Mouse (Mus musculus) liver, postnatal 0 days (tissue): ENCODE measurements around the gene Ttn. TPM values are rescaled to one million over a fixed set of nuclear protein-coding genes. Genes with fewer than 3 reads are reported as not detected.
A peak's percentile ranks its signal among the peaks of the same experiment; 100 is the strongest.

Experiments
- ATAC-seq: fragments of 200-750 bp; cut with Nextera tagmentation; 2 replicates; pipeline ENCODE4 v1.8.0; 2017; ENCODE audit warnings: mild to moderate bottlenecking, moderate library complexity
- DNase-seq: peaks from one replicate; pipeline ENCODE4 v3.0.0-alpha.2; 2016
- H3K27ac ChIP-seq: fragments of 300-500 bp; sonication (generic); 2 replicates; pipeline ENCODE4 v1.5.1; 2014; ENCODE audit warnings: antibody characterized with exemption, moderate library complexity, mild to moderate bottlenecking, low read depth
- H3K27me3 ChIP-seq: fragments of 300-500 bp; sonication (generic); 2 replicates; pipeline ENCODE4 v1.6.1; 2014; ENCODE audit warnings: low read length, control low read depth, mixed read lengths; ENCODE audit not compliant: insufficient read depth
- H3K36me3 ChIP-seq: fragments of 300-500 bp; sonication (generic); replicated peaks from 2 replicates; pipeline ENCODE4 v1.6.1; 2014; ENCODE audit warnings: mild to moderate bottlenecking, control low read depth, low read length, moderate library complexity, mixed read lengths; ENCODE audit not compliant: insufficient read depth
- H3K4me1 ChIP-seq: fragments of 300-500 bp; sonication (generic); 2 replicates; pipeline ENCODE4 v1.6.1; 2014; ENCODE audit warnings: antibody characterized with exemption, mild to moderate bottlenecking, control low read depth; ENCODE audit not compliant: insufficient read depth
- H3K4me2 ChIP-seq: fragments of 300-500 bp; sonication (generic); 2 replicates; pipeline ENCODE4 v1.6.1; 2014; ENCODE audit warnings: low read depth, mild to moderate bottlenecking, low read length, moderate library complexity, mixed read lengths
- H3K4me3 ChIP-seq: fragments of 300-500 bp; sonication (generic); 2 replicates; pipeline ENCODE4 v1.5.1; 2014; ENCODE audit warnings: low read depth, low read length
- H3K9ac ChIP-seq: fragments of 300-500 bp; sonication (generic); replicated peaks from 2 replicates; pipeline ENCODE4 v1.6.1; 2014; ENCODE audit warnings: mild to moderate bottlenecking, moderate library complexity
- H3K9me3 ChIP-seq: fragments of 300-500 bp; sonication (generic); 2 replicates; pipeline ENCODE4 v1.6.1; 2016; ENCODE audit warnings: mild to moderate bottlenecking, control low read depth, low read length, mixed read lengths
- CTCF ChIP-seq: sonication (generic); IDR thresholded peaks from 2 replicates; pipeline ENCODE4 v1.5.1; 2016; ENCODE audit warnings: antibody characterized with exemption, low read depth
- EP300 ChIP-seq: IDR thresholded peaks from 2 replicates; pipeline ENCODE4 v1.6.1; 2016; ENCODE audit warnings: antibody characterized with exemption, low read depth, mild to moderate bottlenecking
- WGBS: fragments of 180-500 bp; shearing (Covaris S2); extraction: QIAGEN DNeasy Blood & Tissue Kit; methylation state at CpG from one replicate; pipeline ENCODE4 v1.1.7; 2014; ENCODE audit not compliant: insufficient replicate concordance; 5-methylcytosine and 5-hydroxymethylcytosine counted together
- polyA plus RNA-seq: library from polyadenylated mRNA; unstranded; fragments of >200 nt; fragmentation: Nextera tagmentation; extraction: Ambion mirVana; gene quantifications from 2 replicates; pipeline ENCODE4 v1.2.1, GENCODE M21; 2015

Ttn gene
- polyA plus RNA-seq, 1 experiment from 2014 or later, result 0.32 TPM

DNA sequence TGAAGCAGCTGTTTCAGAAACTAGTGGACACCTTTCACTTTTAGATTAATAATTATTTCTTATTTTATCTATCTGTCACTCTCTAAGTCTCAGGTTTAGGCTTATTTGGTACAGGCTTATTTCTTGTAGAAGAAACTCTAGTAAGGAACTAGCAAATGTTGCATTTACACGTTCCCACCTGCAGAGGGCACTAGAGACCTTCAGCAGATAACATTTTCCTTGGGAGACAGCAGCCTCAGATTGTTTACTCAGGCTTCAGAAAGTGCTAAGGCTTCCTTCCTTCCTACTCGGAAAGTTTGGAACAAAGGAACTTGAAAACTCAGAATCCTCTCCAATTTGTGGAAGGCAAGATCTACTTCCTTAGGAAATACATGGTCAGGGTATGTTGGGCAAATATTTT, 52.6 kb downstream of the Ttn start:
- H3K27ac ChIP-seq, result no peak overlapping the region
- TF ChIP-seq EP300 (no peak), CTCF (peak; percentile 82)
- no peaks in the 10 kb centered on the region for H3K4me1 ChIP-seq
- H3K9me3 ChIP-seq, result no peaks in the 10 kb centered on the region
- no peak overlapping the region for H3K9ac ChIP-seq
- H3K36me3 ChIP-seq, result no peaks in the 10 kb centered on the region
- no peak overlapping the region for H3K4me2 ChIP-seq
- peak; percentile 32 for DNase-seq
- H3K27me3 ChIP-seq, result no peaks in the 10 kb centered on the region
- H3K4me3 ChIP-seq, result no peak overlapping the region
- 1% methylated on average over 2 of the region's 2 CpGs for WGBS
- no peak for ATAC-seq

DNA sequence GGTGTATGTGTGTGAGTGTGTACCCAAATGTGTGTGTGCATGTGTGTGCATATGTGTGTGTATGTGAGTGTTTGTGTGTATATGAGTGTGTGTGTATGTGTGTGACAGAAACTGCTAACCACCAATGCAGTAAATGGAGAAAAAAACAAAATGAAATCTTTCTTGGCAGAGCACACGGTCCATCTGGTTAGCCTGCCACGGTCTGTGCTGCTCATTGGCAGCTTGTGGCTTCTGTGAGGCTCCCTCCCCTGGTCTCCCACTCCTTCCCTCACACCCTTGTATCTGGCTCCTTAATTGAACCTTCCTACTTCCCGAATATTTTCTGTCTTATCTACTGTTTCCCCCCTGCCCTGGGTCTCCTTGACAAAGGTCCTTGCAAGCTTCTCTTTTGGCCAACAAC, 53.5 kb downstream of the Ttn start:
- 45% methylated on average over 3 of the region's 3 CpGs for WGBS
- no peak overlapping the region for H3K9ac ChIP-seq

DNA sequence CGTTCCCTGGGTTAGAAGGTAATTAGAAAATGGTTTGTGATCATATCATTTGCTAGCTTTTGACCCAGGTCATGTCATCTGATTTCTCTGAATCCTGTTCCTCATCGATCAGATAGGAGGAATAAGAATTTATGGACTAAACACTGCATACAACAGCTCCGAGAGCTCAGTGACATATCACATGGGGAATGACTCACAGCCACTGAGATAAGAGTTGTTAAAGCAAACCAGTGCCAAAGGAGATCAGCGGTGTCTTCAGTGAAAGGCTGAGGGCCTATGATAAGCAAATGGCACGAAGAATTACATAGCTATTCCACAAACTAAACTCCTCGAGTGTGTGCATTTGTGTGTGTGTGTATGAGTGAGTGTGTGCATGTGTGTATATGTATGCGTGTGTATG, 54.0 kb downstream of the Ttn start:
- H3K4me3 ChIP-seq, result no peak overlapping the region
- TF ChIP-seq EP300 (no peak), CTCF (no peak)
- H3K27ac ChIP-seq, result no peak overlapping the region
- H3K9me3 ChIP-seq, result no peaks in the 10 kb centered on the region
- no peaks in the 10 kb centered on the region for H3K36me3 ChIP-seq
- H3K4me1 ChIP-seq, result no peaks in the 10 kb centered on the region
- no peak overlapping the region for H3K4me2 ChIP-seq
- ATAC-seq (no peak), DNase-seq (no peak)
- no peak overlapping the region for H3K9ac ChIP-seq
- 53% methylated on average over 7 of the region's 7 CpGs for WGBS
- H3K27me3 ChIP-seq, result no peaks in the 10 kb centered on the region

More for the DNA sequence above, 53.5 kb downstream of the Ttn start:
- Histone ChIP-seq H3K27ac (no peak overlapping the region), H3K4me1 (no peaks in the 10 kb centered on the region), H3K27me3 (no peaks in the 10 kb centered on the region), H3K36me3 (no peaks in the 10 kb centered on the region), H3K4me3 (no peak overlapping the region), H3K9me3 (no peaks in the 10 kb centered on the region), H3K4me2 (no peak overlapping the region)
- TF ChIP-seq CTCF (no peak), EP300 (no peak)
- no peak for ATAC-seq
- no peak for DNase-seq

DNA sequence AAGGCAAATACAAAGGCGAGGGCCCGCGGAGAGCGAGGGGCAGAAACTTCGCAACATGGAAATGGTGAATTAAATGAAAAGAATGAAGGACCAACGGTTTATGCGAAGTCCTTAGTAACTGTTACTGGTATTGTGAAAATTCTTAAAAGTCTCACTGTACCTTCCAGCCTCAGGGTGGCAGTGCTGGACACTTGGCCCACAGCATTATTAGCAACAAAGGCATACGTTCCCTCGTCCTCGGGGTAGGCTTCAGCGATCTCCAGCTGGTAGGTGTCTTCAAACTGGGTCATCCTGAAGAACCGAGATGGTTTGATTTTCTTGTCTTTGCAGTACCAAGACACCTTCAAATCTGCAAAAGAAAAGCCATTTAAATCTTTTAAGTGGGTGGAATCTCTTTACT, 55.4 kb downstream of the Ttn start:
- Histone ChIP-seq H3K27me3 (no peaks in the 10 kb centered on the region), H3K36me3 (no peaks in the 10 kb centered on the region), H3K4me3 (no peak overlapping the region), H3K4me2 (no peak overlapping the region), H3K9me3 (no peaks in the 10 kb centered on the region), H3K27ac (no peak overlapping the region), H3K9ac (no peak overlapping the region), H3K4me1 (no peaks in the 10 kb centered on the region)
- no peak for DNase-seq
- no peak for ATAC-seq
- TF ChIP-seq EP300, result no peak
- 0 out of 2 replicates have a peak, but pooled peaks have one; percentile 21 for TF ChIP-seq CTCF
- 63% methylated on average over 12 of the region's 12 CpGs for WGBS

DNA sequence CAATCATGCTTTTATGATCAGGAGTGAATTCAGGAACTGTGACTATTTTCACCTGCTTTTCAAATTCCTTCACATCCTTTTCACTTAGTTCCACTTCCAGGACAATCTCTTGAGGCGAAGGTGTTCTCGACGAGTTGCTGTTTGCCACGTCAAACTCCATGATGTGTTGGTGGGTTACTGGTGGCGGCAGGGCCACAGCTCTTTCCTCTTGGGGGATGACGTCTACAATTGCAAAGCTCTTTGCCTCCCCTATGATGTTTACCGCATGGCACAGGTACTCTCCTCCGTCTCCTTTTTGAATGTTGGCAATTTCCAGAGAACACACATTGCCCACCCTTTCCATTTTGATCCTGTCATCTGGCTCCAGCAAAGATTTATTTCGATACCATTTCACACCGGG, 67.4 kb downstream of the Ttn start:
- ATAC-seq (no peak), DNase-seq (no peak)
- WGBS, result 84% methylated on average over 10 of the region's 10 CpGs
- TF ChIP-seq CTCF, result no peak
- Histone ChIP-seq H3K4me2 (no peak overlapping the region), H3K9ac (no peak overlapping the region), H3K9me3 (no peaks in the 10 kb centered on the region), H3K4me1 (no peaks in the 10 kb centered on the region), H3K36me3 (no peaks in the 10 kb centered on the region), H3K27ac (no peak overlapping the region), H3K27me3 (no peaks in the 10 kb centered on the region), H3K4me3 (no peak overlapping the region)

DNA sequence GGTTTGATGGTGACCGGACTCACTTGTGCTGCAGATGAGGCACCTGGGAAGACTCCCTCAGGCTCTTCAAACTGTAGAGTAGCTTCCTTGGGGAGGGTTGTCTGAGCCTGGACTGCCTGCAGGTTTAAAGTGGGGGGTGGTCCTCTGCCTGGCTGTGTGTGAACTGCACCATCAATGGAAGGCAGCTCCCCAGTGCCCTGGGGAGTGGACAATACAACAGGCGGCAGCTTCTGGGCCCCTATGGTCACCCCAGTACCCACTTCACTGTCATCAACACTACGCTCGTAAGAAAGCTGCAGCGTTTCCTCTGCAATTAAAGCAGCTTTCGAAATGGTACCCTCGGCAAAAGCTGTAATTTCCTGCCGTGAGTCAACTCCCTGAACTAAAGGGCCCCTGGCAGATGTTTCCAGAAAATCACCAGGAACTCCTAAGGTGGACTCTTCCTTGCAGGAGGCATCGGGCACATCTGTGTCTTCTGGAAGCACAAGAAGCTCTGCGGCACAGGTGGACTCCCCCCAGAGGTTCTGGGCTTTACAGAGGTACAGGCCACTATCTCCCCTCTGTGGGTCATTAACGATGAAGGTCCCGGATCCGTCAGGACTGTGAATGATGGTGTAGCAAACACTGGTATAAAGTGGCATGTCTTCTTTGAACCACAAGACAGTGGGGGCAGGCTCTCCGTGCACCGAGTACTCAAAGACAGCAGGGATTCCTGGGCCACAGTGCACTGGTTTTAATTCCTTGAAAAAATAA, 73.5 kb downstream of the Ttn start:
- Histone ChIP-seq H3K4me2 (no peak overlapping the region), H3K36me3 (no peaks in the 10 kb centered on the region), H3K4me1 (no peaks in the 10 kb centered on the region), H3K9ac (no peak overlapping the region), H3K9me3 (no peaks in the 10 kb centered on the region), H3K27me3 (no peaks in the 10 kb centered on the region), H3K27ac (no peak overlapping the region), H3K4me3 (no peak overlapping the region)
- WGBS, result 66% methylated on average over 15 of the region's 15 CpGs
- no peak for TF ChIP-seq CTCF
- no peak for TF ChIP-seq EP300
- ATAC-seq (no peak), DNase-seq (peak; percentile 6)
